Mouse (Mus musculus) liver, embryonic 14.5 days (tissue): ENCODE results near the gene Rnf151.

Experiments
- CTCF ChIP-seq: IDR thresholded peaks from 2 replicates; pipeline ENCODE4 v1.5.1; 2016; ENCODE audit warnings: antibody characterized with exemption, low read depth, control low read depth
- EP300 ChIP-seq: IDR thresholded peaks from 2 replicates; pipeline ENCODE4 v1.6.1; 2016; ENCODE audit warnings: antibody characterized with exemption, low read depth

GRCm38 (mm10) chr17:24689251-24690081 is 28.4 kb downstream of the Rnf151 start, which contains the start of gene Syngr3:
- TF ChIP-seq CTCF (no peak), EP300 (no peak)
